Mouse (Mus musculus) myocyte (in vitro differentiated cells): ENCODE measurements around the gene Acvrl1.

Source experiments
- CEBPB ChIP-seq: IDR thresholded peaks from 2 replicates; pipeline ENCODE4 v1.6.1; 2011; ENCODE audit warnings: mild to moderate bottlenecking, moderate library complexity; ENCODE audit not compliant: poor library complexity, insufficient read depth, severe bottlenecking
- E2F4 ChIP-seq: IDR thresholded peaks from one replicate; pipeline ENCODE4 v1.6.1; 2011; ENCODE audit warnings: mild to moderate bottlenecking, control low read depth, moderate library complexity; ENCODE audit not compliant: insufficient read depth
- MAX ChIP-seq: IDR thresholded peaks from one replicate; pipeline ENCODE4 v1.6.1; 2011; ENCODE audit warnings: low read depth, mild to moderate bottlenecking, control low read depth
- MYOD1 ChIP-seq, 3 experiments: IDR thresholded peaks; one replicate each; pipeline ENCODE4 v1.6.1; 2011; ENCODE audit warnings: control low read depth in 2 of 3, low read depth in 2 of 3, mild to moderate bottlenecking in 2 of 3, moderate library complexity in 1 of 3; ENCODE audit not compliant: insufficient read length in 2 of 3, control insufficient read depth in 1 of 3
- MYOG ChIP-seq, 3 experiments: IDR thresholded peaks; one replicate each; pipeline ENCODE4 v1.6.1; 2011; ENCODE audit warnings: control low read depth in 2 of 3, low read depth in 2 of 3, mild to moderate bottlenecking in 2 of 3; ENCODE audit not compliant: insufficient read length in 2 of 3, control insufficient read depth in 1 of 3, insufficient read depth in 1 of 3
- POLR2A ChIP-seq: IDR thresholded peaks from one replicate; pipeline ENCODE4 v1.6.1; 2011; ENCODE audit warnings: low read depth, mild to moderate bottlenecking, control low read depth, moderate library complexity; ENCODE audit not compliant: insufficient read length
- POLR2AphosphoS2 ChIP-seq: IDR thresholded peaks from one replicate; pipeline ENCODE4 v1.6.1; 2011; ENCODE audit warnings: low read depth, control low read depth; ENCODE audit not compliant: insufficient read length

DNA sequence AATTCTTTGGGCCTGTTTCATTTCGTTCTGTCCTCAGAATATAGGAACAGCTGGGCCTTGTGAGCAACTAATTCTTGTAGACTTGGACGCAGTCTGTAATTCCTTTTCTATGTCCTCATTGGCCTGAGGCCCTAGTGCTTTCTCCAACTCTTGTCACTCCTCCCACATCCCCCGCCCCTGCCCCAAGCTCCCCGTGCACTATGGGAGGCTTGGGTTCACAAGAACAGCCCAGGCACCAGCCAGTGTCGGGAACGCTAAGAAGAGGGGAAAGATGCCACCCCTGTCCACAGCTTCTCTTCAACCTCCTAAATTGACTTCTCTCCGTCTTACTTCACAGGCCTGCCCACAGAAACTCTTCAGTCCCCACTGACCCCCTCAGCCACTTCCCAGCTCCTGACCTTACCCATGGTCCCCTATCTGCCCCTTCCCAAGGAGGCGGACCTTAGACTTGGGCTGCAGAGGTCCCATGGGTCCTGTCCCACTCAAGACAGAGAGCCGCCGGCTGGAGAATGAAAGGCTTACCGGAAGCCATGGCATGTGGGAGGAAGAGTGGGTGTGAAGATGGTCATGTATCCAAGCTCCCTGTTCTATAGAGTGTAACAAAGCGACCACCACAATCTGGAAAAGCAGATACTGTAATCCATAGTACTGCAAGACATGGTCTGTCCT, 1.3 kb upstream of the Acvrl1 start:
- TF ChIP-seq POLR2A (no peak), POLR2AphosphoS2 (no peak), CEBPB (no peak), MYOG (IDR thresholded peaks at IDR 0.05; ENCODE audit: control insufficient read depth in 1 of 3, insufficient read depth in 1 of 3, insufficient read length in 2 of 3, low read depth in 2 of 3) (no peak), E2F4 (no peak), MAX (no peak), MYOD1 (IDR thresholded peaks at IDR 0.05; ENCODE audit: control insufficient read depth in 1 of 3, insufficient read length in 2 of 3, low read depth in 2 of 3) (no peak)
